Mouse (Mus musculus) embryonic stem cell, embryonic (primary cell): Measurements from ENCODE around the gene Serpinh1.

Experiments
- CTCF ChIA-PET, 4 experiments: fragments of 300-600 bp in 2 of 4; fragments of 350-600 bp in 2 of 4; sonication (Branson Sonifier 250); formaldehyde crosslinking; loops; one replicate each; lab custom pipeline; 2022; ENCODE audit warnings: inconsistent platforms in 2 of 4; lab: Charles Lee
- POLR2A ChIA-PET, 4 experiments: fragments of 300-600 bp in 2 of 4; fragments of 350-600 bp in 2 of 4; sonication (Branson Sonifier 250); formaldehyde crosslinking; loops; one replicate each; lab custom pipeline; 2022; ENCODE audit warnings: antibody characterized with exemption in 4 of 4, inconsistent platforms in 1 of 4; lab: Charles Lee

The Serpinh1 gene

GRCm38 (mm10) chr7:99352526-99353400 lies at the start of gene Serpinh1:
Gene Serpinh1, minus strand, starts transcription at chr7:99353239.
- CTCF ChIA-PET = interaction anchor here (0.5 to 2.8 kb wide), 13 partner anchors 9 to 515 kb away, joined by 3 to 12 read pairs (median 4); no protein-coding TSS in a partner anchor
- POLR2A ChIA-PET = interaction anchor here in 3 of 4 experiments (0.6 to 3.0 kb wide), 23 partner anchors 8 to 164 kb away, joined by 3 to 20 read pairs (median 5); partner anchors contain the start of genes Gdpd5 (in 1 of the 3), Map6 (in 1 of the 3) and Rps3 (in 1 of the 3)

DNA sequence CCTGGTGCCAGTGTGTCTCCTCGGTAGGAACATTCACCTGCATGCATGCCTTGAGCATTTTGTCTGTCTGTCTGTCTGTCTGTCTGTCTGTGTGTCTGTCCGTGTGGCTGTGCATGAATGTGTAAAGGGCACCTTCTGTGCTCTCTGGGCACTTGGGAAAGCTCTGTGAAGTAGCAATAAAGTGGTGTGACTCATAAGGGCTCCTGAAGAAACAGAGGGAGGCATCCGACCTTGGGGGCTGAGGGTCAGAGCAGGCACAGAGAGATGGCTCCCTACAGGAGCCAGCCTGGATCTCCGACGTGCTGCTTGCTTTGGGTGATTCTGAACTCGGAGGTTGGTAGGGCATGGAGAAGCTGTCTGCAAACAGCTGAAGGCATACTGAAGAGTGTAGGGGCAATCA lies 49.4 kb upstream of the Serpinh1 start:
- ChIA-PET POLR2A (interaction anchor here in 3 of 4 experiments (1.0 to 1.6 kb wide), 3 partner anchors 17 to 220 kb away, joined by 3 to 5 read pairs (median 3); partner anchors contain the start of genes Dgat2 (in 1 of the 3) and Gdpd5 (in 1 of the 3)), CTCF (interaction anchor here in 1 of 4 experiments (1.2 kb wide), 1 partner anchor 490 kb away, joined by 5 read pairs; no protein-coding TSS in a partner anchor)

GRCm38 (mm10) chr7:99401373-99401772 lies 48.3 kb upstream of the Serpinh1 start:
- POLR2A ChIA-PET = interaction anchor here in 2 of 4 experiments (0.6 to 1.1 kb wide), 3 partner anchors 10 to 501 kb away, joined by 3 to 4 read pairs (median 3); no protein-coding TSS in a partner anchor

DNA sequence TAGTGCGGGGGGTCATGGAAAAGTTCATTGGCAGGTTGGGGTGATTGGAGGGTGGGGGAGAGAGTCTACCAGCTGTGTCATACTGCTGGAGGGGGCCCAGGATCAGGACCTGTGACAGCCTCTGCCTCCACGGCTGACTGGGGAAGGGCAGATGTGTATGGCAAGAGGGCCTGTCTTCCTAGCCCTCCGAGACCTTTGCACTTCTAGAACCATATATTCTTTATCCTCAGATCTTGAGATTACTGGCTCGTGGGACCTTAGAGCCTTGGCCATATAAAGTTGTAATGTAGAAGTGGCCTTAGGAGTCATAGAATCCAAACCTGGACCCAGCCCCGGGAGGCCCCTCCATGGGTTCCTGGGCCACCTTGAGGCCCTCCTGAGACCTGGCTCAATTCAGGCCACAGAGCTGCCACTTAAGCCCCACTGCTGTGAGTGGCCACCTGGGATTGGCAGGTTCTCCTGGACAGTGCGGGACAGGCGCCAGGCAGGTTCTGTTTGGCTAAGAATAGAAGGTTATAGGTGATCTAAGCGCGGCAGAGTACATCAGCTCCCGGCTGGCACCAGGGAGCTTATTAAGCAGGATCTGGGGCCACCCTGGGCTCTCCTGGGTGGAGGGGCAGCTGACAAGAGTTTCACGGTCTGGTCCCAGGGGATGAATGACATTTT lies 44.1 kb upstream of the Serpinh1 start:
- POLR2A ChIA-PET = no interaction called here

More at GRCm38 (mm10) chr7:99401373-99401772, 48.3 kb upstream of the Serpinh1 start:
- CTCF ChIA-PET = interaction anchor here in 2 of 4 experiments (0.6 to 1.0 kb wide), 4 partner anchors 26 to 50 kb away, joined by 3 to 4 read pairs (median 4); no protein-coding TSS in a partner anchor

DNA sequence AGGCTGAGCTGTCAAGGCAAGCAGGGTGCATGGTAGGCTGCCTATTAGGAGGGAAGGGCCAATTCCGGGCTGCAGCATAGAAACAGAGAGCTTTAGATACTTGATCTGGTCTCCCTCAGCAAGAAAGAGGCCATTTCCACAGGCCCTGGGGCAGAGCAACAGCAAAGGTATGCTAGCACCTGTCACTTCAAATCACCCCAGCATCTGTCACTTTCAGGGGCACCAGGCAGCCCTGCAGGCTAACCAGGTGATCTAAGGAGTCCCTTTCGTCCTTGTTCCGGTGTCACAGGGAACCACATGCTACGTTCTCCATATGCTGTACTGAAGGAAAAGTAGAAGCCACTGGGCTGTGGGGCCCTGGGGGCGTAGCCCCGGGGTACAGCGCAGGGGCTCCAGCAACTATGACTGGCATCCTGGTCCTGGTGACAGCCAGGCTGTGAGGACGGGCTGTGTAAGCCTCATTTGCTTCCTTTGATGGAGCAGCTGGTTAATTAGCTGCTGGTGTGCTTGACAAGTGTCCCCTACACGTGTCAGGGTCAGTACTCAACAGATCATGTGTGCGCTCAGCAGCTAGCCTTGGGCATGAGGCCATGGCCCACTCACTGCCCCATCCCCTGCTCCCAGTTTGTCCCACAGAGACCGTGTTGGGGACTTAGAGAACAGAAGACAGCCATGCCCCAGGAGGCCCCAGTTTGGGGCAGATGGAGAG lies 43.0 kb upstream of the Serpinh1 start:
- ChIA-PET POLR2A (interaction anchor here in 1 of 4 experiments (0.9 to 1.1 kb wide), 2 partner anchors 14 kb away, joined by 3 read pairs; no protein-coding TSS in a partner anchor), CTCF (no interaction called here)

More for the DNA sequence above, 44.1 kb upstream of the Serpinh1 start:
- CTCF ChIA-PET = no interaction called here

GRCm38 (mm10) chr7:99395385-99395784 lies 42.3 kb upstream of the Serpinh1 start:
- CTCF ChIA-PET = no interaction called here
- POLR2A ChIA-PET = interaction anchor here in 1 of 4 experiments (0.9 to 1.1 kb wide), 2 partner anchors 14 to 15 kb away, joined by 3 read pairs; no protein-coding TSS in a partner anchor

GRCm38 (mm10) chr7:99393711-99394325 lies 40.8 kb upstream of the Serpinh1 start:
- POLR2A ChIA-PET = interaction anchor here in 2 of 4 experiments (0.9 to 1.6 kb wide), 3 partner anchors 12 to 83 kb away, joined by 3 to 4 read pairs (median 3); no protein-coding TSS in a partner anchor
- CTCF ChIA-PET = interaction anchor here in 1 of 4 experiments (1.2 kb wide), 1 partner anchor 19 kb away, joined by 3 read pairs; no protein-coding TSS in a partner anchor

GRCm38 (mm10) chr7:99392696-99393095 lies 39.7 kb upstream of the Serpinh1 start:
- POLR2A ChIA-PET = interaction anchor here in 1 of 4 experiments (0.9 kb wide), 1 partner anchor 13 kb away, joined by 3 read pairs; no protein-coding TSS in a partner anchor

DNA sequence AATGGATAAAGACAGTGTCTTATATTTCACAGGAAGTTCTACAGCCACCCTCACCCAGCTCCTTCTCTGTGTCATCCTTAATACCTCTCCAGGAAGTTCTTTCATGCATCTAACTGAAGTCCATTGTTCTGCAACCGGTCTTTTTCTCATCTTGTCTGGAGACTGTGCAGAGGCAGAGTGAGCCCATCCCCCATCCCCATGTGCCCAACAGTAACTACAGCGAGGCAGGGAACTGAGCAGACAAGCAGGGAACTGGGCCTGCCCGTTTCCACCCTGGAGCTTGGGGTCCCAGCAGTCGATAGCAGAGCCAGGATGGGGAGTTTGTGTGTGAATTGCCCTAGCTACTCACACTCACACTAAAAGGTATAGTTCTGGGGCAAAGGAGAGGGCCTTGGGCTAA lies 37.5 kb upstream of the Serpinh1 start:
- ChIA-PET CTCF (interaction anchor here in 3 of 4 experiments (0.6 to 1.5 kb wide), 4 partner anchors 15 to 295 kb away, joined by 3 to 6 read pairs (median 4); no protein-coding TSS in a partner anchor), POLR2A (interaction anchor here in 3 of 4 experiments (0.6 to 1.5 kb wide), 6 partner anchors 9 to 621 kb away, joined by 3 to 8 read pairs (median 4); partner anchors contain the start of gene Gdpd5 (in 3 of the 3))

More at GRCm38 (mm10) chr7:99392696-99393095, 39.7 kb upstream of the Serpinh1 start:
- CTCF ChIA-PET = no interaction called here

GRCm38 (mm10) chr7:99387356-99387755 lies 34.3 kb upstream of the Serpinh1 start:
- POLR2A ChIA-PET = interaction anchor here in 1 of 4 experiments (0.8 to 1.1 kb wide), 3 partner anchors 8 to 91 kb away, joined by 3 to 6 read pairs (median 4); no protein-coding TSS in a partner anchor

GRCm38 (mm10) chr7:99386811-99387210 lies 33.8 kb upstream of the Serpinh1 start:
- ChIA-PET CTCF (interaction anchor here in 2 of 4 experiments (0.9 to 1.5 kb wide), 4 partner anchors 12 to 54 kb away, joined by 3 to 5 read pairs (median 3); no protein-coding TSS in a partner anchor), POLR2A (interaction anchor here in 1 of 4 experiments (0.8 kb wide), 2 partner anchors 91 to 116 kb away, joined by 4 to 6 read pairs; no protein-coding TSS in a partner anchor)

More at GRCm38 (mm10) chr7:99387356-99387755, 34.3 kb upstream of the Serpinh1 start:
- CTCF ChIA-PET = interaction anchor here in 2 of 4 experiments (0.9 to 1.0 kb wide), 2 partner anchors 12 to 55 kb away, joined by 3 read pairs; no protein-coding TSS in a partner anchor

GRCm38 (mm10) chr7:99386030-99386429 lies 33.0 kb upstream of the Serpinh1 start:
- POLR2A ChIA-PET = interaction anchor here in 2 of 4 experiments (0.8 to 1.0 kb wide), 3 partner anchors 16 to 115 kb away, joined by 3 to 4 read pairs (median 3); no protein-coding TSS in a partner anchor
- CTCF ChIA-PET = interaction anchor here in 2 of 4 experiments (1.1 to 1.5 kb wide), 3 partner anchors 11 to 53 kb away, joined by 3 to 5 read pairs (median 3); no protein-coding TSS in a partner anchor

- CTCF ChIA-PET = interaction anchor here in 3 of 4 experiments (0.6 to 1.7 kb wide), 4 partner anchors 9 to 234 kb away, joined by 3 to 6 read pairs (median 4); no protein-coding TSS in a partner anchor
- POLR2A ChIA-PET = interaction anchor here in 1 of 4 experiments (0.6 to 1.2 kb wide), 4 partner anchors 17 to 167 kb away, joined by 3 read pairs; partner anchors contain the start of gene Rps3
Observed at GRCm38 (mm10) chr7:99384101-99384611, 31.1 kb upstream of the Serpinh1 start.

DNA sequence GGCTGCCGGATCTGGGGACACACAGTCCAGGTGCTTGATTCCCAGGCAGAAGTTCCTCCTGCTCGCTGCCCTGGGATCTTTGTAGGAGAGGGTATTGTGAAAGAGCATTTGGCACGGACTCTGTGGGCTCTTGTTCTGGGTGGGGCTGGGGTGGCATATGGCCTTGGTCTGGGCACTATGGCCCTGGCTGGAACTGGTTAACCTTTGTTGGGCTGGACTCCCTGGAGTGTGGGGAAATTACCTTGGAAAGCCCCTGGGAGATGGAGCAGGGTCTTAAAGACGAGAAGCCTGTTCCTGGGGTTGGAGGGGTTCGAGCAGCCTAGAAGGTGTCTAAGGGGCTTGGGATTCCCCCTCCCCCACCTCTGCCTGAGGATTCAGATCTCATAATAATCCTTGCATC lies 30.2 kb upstream of the Serpinh1 start:
- ChIA-PET CTCF (interaction anchor here in 3 of 4 experiments (0.6 to 1.7 kb wide), 5 partner anchors 8 to 232 kb away, joined by 3 to 6 read pairs (median 3); no protein-coding TSS in a partner anchor), POLR2A (interaction anchor here in 1 of 4 experiments (0.6 to 1.2 kb wide), 3 partner anchors 18 to 118 kb away, joined by 3 read pairs; no protein-coding TSS in a partner anchor)
